Mouse (Mus musculus) liver, embryonic 13.5 days (tissue): Measurements from ENCODE around the gene Morc3. TPM values are rescaled to one million over a fixed set of nuclear protein-coding genes. Genes with fewer than 3 reads are reported as not detected.
A peak's percentile ranks its signal among the peaks of the same experiment; 100 is the strongest.
"Not testable (repeated sequence)": the region's sequence is repeated elsewhere in the genome, so short reads cannot be mapped to it uniquely, and the experiment has no call there.

ENCODE experiments used
- ATAC-seq: fragments of 200-750 bp; cut with Nextera tagmentation; 2 replicates; pipeline ENCODE4 v1.8.0; 2017; ENCODE audit warnings: low read depth, mild to moderate bottlenecking, moderate number of reproducible peaks, moderate library complexity
- DNase-seq: peaks from one replicate; pipeline ENCODE4 v3.0.0; 2022
- H3K27ac ChIP-seq: fragments of 300-500 bp; sonication (generic); 2 replicates; pipeline ENCODE4 v1.5.1; 2015; ENCODE audit warnings: moderate library complexity, mild to moderate bottlenecking, inconsistent platforms
- H3K27me3 ChIP-seq: fragments of 300-500 bp; sonication (generic); 2 replicates; pipeline ENCODE4 v1.6.1; 2015; ENCODE audit warnings: mild to moderate bottlenecking, inconsistent platforms
- H3K36me3 ChIP-seq: fragments of 300-500 bp; sonication (generic); 2 replicates; pipeline ENCODE4 v1.6.1; 2015; ENCODE audit warnings: mild to moderate bottlenecking, inconsistent platforms
- H3K4me1 ChIP-seq: fragments of 300-500 bp; sonication (generic); replicated peaks from 2 replicates; pipeline ENCODE4 v1.6.1; 2015; ENCODE audit warnings: inconsistent platforms
- H3K4me2 ChIP-seq: fragments of 300-500 bp; sonication (generic); 2 replicates; pipeline ENCODE4 v1.6.1; 2015; ENCODE audit warnings: inconsistent platforms, mild to moderate bottlenecking, moderate library complexity
- H3K4me3 ChIP-seq: fragments of 300-500 bp; sonication (generic); replicated peaks from 2 replicates; pipeline ENCODE4 v1.5.1; 2015; ENCODE audit warnings: mild to moderate bottlenecking, inconsistent platforms
- H3K9ac ChIP-seq: fragments of 300-500 bp; sonication (generic); 2 replicates; pipeline ENCODE4 v1.6.1; 2015; ENCODE audit warnings: mild to moderate bottlenecking, inconsistent platforms
- H3K9me3 ChIP-seq: fragments of 300-500 bp; sonication (generic); replicated peaks from 2 replicates; pipeline ENCODE4 v1.6.1; 2016; ENCODE audit warnings: inconsistent platforms
- WGBS: fragments of 180-500 bp; shearing (Covaris S2); methylation state at CpG from one replicate; pipeline ENCODE4 v1.1.7; 2015; ENCODE audit not compliant: insufficient replicate concordance; 5-methylcytosine and 5-hydroxymethylcytosine counted together
- polyA plus RNA-seq: library from polyadenylated mRNA; unstranded; fragments of >200 nt; fragmentation: Nextera tagmentation; extraction: Ambion mirVana; gene quantifications from 2 replicates; pipeline ENCODE4 v1.2.1, GENCODE M21; 2015

Morc3 gene
- polyA plus RNA-seq, 1 experiment from 2014 or later = 19.1 TPM

DNA sequence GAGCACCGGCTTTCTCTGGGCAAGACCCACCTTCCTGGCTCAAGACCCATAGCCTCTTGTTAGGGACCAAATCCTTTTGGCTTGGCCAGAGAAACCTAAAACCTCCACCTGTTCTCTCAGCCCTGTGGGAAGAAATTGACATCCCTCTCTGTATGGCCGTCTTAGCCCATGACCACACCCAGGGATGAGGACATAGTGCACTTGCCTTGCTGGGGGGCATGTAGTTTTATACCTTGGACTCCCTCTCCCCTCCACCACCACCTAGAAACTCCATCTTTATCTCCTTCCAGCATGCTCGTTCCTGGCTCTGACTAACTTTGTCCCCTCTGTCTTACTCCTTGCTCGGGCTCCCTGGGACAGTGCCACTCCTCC is 12.6 kb upstream of the Morc3 start:
- Histone ChIP-seq H3K27ac (peak overlapping the region; percentile 91), H3K27me3 (no peaks in the 10 kb centered on the region), H3K9me3 (no peaks in the 10 kb centered on the region), H3K9ac (peak overlapping the region; percentile 62), H3K4me3 (peak overlapping the region; percentile 23), H3K36me3 (no peaks in the 10 kb centered on the region), H3K4me2 (peak overlapping the region; percentile 65), H3K4me1 (peaks cover 51% of the 10 kb centered on the region)
- DNase-seq = no peak
- WGBS = 23% methylated on average over 4 of the region's 4 CpGs
- ATAC-seq = peak; percentile 33; the same call in 1 of the 2 replicates

DNA sequence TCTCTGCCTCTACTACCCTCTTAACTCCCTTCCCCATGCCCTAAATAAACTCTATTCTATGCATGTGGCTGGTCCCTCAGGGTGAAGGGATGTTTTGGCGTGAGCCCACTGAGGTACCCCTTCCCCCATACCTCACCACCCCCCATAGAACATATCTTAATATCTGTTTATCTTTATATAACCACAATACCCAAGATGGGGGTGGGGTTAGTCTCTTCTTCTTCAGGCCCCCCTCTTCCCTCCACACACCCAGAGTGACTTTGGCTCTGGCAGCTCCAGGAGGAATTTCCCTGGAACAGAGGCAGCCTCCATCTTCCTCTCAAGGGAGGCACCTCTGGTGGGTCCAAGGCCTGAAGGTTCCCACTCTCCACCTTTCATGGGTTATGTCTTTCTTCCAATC is 11.9 kb upstream of the Morc3 start:
- Histone ChIP-seq H3K4me1 (peaks cover 51% of the 10 kb centered on the region), H3K27ac (peak overlapping the region; percentile 91), H3K4me2 (no peak overlapping the region), H3K9ac (peak overlapping the region; percentile 62; the same call in 1 of the 2 replicates), H3K27me3 (no peaks in the 10 kb centered on the region), H3K36me3 (no peaks in the 10 kb centered on the region), H3K9me3 (no peaks in the 10 kb centered on the region), H3K4me3 (no peak overlapping the region)
- no peak for ATAC-seq
- DNase-seq = no peak
- 38% methylated on average over 1 of the region's 1 CpGs for WGBS

DNA sequence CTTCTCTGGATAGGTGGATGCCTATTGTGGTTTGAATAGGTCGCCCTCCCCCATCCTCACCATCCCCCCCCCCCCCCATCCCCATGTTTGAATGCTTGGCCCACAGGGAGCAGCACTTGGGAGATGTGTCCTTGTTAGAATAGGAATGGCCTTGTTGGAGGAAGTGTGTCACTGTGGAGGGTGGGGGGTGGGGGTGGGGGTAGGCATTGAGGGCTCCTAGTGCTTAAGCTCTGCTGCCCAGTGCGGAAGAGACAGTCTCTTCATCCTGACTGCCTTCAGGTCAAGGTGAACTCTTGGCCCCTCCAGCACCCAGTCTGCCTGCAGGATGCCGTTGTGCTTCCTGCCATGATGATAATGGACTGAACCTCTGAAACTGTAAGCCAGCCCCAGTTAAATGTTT is 10.2 kb upstream of the Morc3 start:
- no peak overlapping the region for H3K4me3 ChIP-seq
- no peaks in the 10 kb centered on the region for H3K27me3 ChIP-seq
- DNase-seq = no peak
- peaks cover 38% of the 10 kb centered on the region for H3K4me1 ChIP-seq
- ATAC-seq = no peak
- H3K9me3 ChIP-seq = no peaks in the 10 kb centered on the region
- 78% methylated on average over 3 of the region's 3 CpGs for WGBS
- no peaks in the 10 kb centered on the region for H3K36me3 ChIP-seq
- H3K27ac ChIP-seq = no peak overlapping the region
- H3K9ac ChIP-seq = no peak overlapping the region
- no peak overlapping the region for H3K4me2 ChIP-seq

DNA sequence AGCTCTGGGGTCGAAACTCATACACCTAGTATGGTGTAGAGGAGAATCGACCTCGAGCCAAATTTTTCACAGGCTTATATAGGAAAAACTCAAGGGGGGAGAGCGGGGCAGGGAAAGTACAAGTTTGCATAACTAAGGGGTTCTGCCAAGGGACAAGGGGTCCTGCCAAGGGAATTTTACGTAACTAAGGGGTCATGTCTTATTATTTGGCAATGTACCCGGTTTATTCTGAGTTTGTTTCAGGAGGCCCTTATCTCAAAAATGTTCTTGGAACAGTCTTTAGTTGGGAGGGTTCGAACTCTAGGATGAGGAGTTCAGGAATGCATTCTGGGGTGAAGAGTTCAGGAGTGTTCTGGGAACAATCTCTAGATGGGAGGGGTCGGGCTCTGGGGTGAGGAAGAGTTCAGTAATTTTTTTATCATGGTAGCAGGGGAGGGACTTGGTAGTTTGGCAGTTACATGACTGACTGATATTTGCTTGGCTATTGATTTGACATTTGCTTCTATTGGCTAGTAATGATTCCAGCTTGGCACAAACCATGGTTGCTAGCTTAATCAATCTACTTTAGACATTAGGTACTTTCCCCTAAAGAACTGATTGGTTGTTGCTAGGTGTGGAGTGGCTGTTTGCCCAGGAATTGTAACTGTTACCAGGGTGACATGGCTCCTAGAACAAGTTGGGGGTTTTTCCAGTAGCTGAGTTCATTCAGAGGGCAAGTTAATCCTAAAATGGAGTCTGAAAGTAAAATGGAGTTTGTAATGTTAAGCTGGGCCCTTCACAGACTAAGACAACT is 9.3 kb upstream of the Morc3 start:
- H3K36me3 ChIP-seq, ATAC-seq, H3K27me3 ChIP-seq, H3K4me3 ChIP-seq, H3K9ac ChIP-seq, DNase-seq, H3K27ac ChIP-seq, H3K4me2 ChIP-seq, H3K9me3 ChIP-seq: not testable (repeated sequence)
- 73% methylated on average over 5 of the region's 8 CpGs for WGBS
- peaks cover 29% of the 10 kb centered on the region for H3K4me1 ChIP-seq

DNA sequence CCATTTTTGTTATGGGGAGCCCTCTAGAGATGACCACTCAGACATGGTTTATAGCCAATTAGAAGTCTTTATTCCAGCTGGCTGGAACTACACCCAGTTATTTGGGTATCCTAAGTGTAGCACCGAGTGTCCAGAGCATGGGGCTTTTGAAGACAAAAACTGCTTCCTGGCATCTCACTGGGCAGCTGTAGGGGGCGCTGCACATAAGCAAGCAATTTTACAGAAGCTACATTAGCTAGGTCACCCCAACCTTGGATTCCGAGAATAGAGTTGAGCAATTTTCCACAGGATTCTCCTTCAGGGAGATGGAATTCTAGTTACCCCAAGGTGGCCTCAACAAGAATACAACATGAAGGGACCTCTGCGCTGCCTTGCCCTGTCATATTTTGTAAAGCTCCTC is 7.1 kb upstream of the Morc3 start:
- Histone ChIP-seq H3K4me3 (no peak overlapping the region), H3K9ac (no peak overlapping the region), H3K4me2 (no peak overlapping the region), H3K36me3 (no peaks in the 10 kb centered on the region), H3K9me3 (no peaks in the 10 kb centered on the region), H3K27ac (no peak overlapping the region), H3K27me3 (no peaks in the 10 kb centered on the region), H3K4me1 (peaks cover 8% of the 10 kb centered on the region)
- DNase-seq = no peak
- WGBS = 67% methylated on average over 4 of the region's 4 CpGs
- no peak for ATAC-seq

DNA sequence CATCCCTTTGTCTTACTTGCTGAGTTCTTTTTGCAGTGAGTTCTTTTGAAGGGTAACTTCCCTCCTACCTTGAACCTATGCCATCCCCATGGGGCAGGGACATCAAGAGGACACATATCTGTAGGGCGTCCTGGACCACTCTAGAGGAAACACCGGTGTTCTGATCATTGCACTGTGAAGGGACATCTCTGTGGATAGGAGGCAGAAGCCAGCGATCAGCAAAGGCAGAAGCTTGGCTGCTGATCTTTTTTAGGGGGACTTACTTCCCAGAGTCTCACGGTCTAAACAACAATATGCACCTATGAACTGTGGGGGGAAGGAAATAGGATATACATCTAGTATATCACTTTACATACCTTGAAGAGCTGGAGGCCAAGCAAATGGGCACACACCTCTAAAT is 6.5 kb upstream of the Morc3 start:
- Histone ChIP-seq H3K9ac (no peak overlapping the region), H3K27ac (no peak overlapping the region), H3K4me1 (peaks cover 1% of the 10 kb centered on the region), H3K9me3 (no peaks in the 10 kb centered on the region), H3K27me3 (no peaks in the 10 kb centered on the region), H3K4me2 (no peak overlapping the region), H3K4me3 (no peak overlapping the region), H3K36me3 (no peaks in the 10 kb centered on the region)
- 72% methylated on average over 4 of the region's 4 CpGs for WGBS
- ATAC-seq (no peak), DNase-seq (no peak)

DNA sequence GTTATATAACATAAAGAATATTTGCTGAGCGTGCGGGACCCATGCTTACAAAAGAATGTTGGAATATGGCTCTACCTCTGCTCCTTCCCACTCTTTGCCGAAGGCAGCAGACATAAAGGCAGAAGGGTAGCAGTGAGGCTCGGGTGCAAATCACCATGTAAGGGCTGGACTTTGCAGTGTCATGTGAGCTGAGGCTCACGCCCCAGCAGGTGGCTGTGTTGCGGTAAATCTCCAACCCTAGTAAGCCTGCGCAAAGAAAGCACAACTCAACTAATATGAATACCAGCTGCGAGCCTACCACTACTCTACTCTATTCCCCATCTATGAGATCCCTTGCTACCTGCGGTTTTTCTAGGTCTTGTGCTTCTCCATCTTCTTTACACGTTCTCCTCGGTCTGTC is 5.9 kb upstream of the Morc3 start:
- no peaks in the 10 kb centered on the region for H3K27me3 ChIP-seq
- no peaks in the 10 kb centered on the region for H3K9me3 ChIP-seq
- no peak overlapping the region for H3K4me3 ChIP-seq
- H3K9ac ChIP-seq = no peak overlapping the region
- no peaks in the 10 kb centered on the region for H3K36me3 ChIP-seq
- ATAC-seq (no peak), DNase-seq (no peak)
- WGBS = 66% methylated on average over 11 of the region's 11 CpGs
- H3K4me2 ChIP-seq = no peak overlapping the region
- H3K27ac ChIP-seq = no peak overlapping the region
- H3K4me1 ChIP-seq = 0 out of 2 replicates have a peak, but pooled peaks cover 2% of the 10 kb centered on the region

DNA sequence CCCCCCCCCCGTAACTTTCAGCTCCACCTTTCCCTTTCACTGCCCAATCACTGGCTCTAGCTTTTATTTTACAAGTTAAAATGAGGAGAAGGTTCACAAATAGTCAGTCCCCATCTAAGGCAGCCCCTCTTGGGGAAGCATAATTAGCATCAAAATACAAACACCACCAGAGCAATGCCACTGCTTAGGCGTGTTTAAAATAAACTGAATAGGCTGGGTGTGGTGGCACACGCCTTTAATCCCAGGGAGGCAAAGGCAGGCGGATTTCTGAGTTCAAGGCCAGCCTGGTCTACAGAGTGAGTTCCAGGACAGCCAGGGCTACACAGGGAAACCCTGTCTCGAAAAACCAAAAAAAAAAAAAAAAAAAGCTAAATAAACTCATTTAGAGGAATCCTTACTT is 5.4 kb upstream of the Morc3 start:
- H3K4me3 ChIP-seq, DNase-seq, H3K4me2 ChIP-seq, H3K9me3 ChIP-seq, H3K27me3 ChIP-seq, H3K9ac ChIP-seq, H3K27ac ChIP-seq, ATAC-seq, H3K36me3 ChIP-seq, H3K4me1 ChIP-seq: not testable (repeated sequence)
- WGBS = 65% methylated on average over 5 of the region's 5 CpGs

DNA sequence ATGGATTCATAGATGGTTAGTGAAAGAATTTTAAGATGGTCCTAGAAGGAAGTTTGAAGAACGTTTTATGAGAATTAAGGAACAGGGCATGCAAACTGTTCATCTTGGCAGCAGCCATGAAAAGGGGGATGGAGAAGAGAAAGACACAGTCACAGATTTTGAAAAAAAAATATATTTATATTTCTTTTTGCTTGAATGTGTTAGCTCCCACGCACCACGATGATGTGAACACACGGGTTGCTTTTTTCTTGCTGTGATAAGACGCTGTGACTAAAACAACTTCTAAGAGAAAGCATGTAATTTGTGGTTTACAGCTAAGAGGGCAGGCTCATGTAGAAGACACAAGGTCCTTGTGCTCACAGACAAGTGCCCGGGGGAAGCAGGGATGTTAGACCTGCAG is 5.0 kb upstream of the Morc3 start:
- Histone ChIP-seq H3K4me3 (no peak overlapping the region), H3K27ac (no peak overlapping the region), H3K9me3 (no peaks in the 10 kb centered on the region), H3K4me1 (peaks cover 7% of the 10 kb centered on the region), H3K36me3 (no peaks in the 10 kb centered on the region), H3K27me3 (no peaks in the 10 kb centered on the region), H3K9ac (no peak overlapping the region), H3K4me2 (no peak overlapping the region)
- DNase-seq (no peak), ATAC-seq (no peak)
- WGBS = 74% methylated on average over 6 of the region's 6 CpGs

DNA sequence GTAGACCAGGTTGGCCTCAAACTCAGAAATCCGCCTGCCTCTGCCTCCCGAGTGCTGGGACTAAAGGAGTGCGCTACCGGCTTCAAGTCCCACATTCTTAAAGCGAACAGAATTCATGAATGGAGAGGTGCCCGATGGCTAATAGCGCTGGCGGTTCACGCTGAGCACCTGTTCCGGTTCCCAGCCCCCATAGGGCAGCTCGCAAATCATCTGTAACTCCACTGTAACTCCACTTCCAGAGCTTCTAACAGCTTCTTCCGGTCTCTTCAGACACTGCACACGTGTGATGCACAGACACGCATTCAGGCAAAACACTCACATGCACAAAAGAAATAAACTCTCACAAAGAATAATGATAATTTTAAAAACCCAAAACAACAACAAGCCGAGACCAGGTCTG is 2.4 kb upstream of the Morc3 start:
- Histone ChIP-seq H3K27me3 (no peaks in the 10 kb centered on the region), H3K9me3 (no peaks in the 10 kb centered on the region), H3K4me1 (peaks cover 25% of the 10 kb centered on the region), H3K36me3 (no peaks in the 10 kb centered on the region), H3K4me2 (no peak overlapping the region), H3K4me3 (no peak overlapping the region), H3K27ac (no peak overlapping the region), H3K9ac (no peak overlapping the region)
- ATAC-seq = no peak
- no peak for DNase-seq
- 87% methylated on average over 15 of the region's 15 CpGs for whole genome bisulfite sequencing

DNA sequence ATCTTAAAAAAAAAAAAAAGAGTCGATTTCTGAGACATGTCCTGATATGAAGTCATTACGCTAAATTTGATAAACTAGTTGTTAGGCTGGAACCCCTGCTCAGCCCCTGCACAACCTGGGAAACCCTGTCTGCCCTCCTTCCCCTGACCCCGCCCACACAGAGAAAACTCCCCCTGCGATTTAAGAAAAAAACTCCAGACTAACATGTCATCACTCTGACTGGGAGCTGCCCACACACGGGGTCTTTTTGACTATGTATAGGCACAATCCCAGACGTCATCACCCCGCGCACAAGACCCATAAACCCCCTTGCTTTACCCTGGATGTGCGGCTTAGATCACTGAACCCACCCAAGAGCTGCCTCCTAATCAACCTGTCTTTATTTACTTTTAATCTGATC is 1.9 kb upstream of the Morc3 start:
- no peak overlapping the region for H3K9ac ChIP-seq
- H3K27me3 ChIP-seq = no peaks in the 10 kb centered on the region
- no peaks in the 10 kb centered on the region for H3K36me3 ChIP-seq
- DNase-seq = no peak
- 75% methylated on average over 9 of the region's 9 CpGs for WGBS
- peaks cover 30% of the 10 kb centered on the region for H3K4me1 ChIP-seq
- H3K27ac ChIP-seq = no peak overlapping the region
- no peak overlapping the region for H3K4me2 ChIP-seq
- no peaks in the 10 kb centered on the region for H3K9me3 ChIP-seq
- no peak overlapping the region for H3K4me3 ChIP-seq
- no peak for ATAC-seq

DNA sequence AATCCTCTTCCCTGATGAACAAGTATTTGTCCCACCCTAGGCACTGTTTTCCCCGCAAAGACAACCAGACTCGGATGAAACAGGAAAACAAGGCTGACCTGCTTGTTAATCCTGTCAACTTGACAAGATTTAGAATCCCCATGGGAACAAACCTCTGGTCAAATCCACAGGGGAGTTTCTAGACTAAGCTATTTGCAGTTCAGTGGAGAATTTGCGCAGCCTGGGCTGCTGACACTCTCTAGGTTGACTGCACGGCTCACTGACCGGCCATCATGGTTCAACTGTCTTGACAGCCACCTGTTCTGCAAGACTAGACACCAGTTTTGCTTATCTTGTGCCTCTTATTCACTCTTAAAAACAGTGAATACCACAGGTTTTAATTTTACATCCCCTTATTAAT is 1.0 kb upstream of the Morc3 start:
- Histone ChIP-seq H3K9ac (no peak overlapping the region), H3K36me3 (no peaks in the 10 kb centered on the region), H3K9me3 (no peaks in the 10 kb centered on the region), H3K27me3 (no peaks in the 10 kb centered on the region), H3K4me1 (peaks cover 38% of the 10 kb centered on the region), H3K27ac (no peak overlapping the region), H3K4me3 (no peak overlapping the region), H3K4me2 (no peak overlapping the region)
- no peak for DNase-seq
- 83% methylated on average over 5 of the region's 5 CpGs for WGBS
- no peak for ATAC-seq
